Mouse (Mus musculus): ENCODE data around the gene Sesn3.
"Not testable (repeated sequence)": the region's sequence is repeated elsewhere in the genome, so short reads cannot be mapped to it uniquely, and the experiment has no call there.

The Sesn3 gene

GRCm38 (mm10) chr9:14274986-14275720 is at the start of gene Sesn3:
Gene Sesn3 (plus strand): TSS chr9:14275067.
- peak; percentile 50 for DNase-seq (ENCODE audit: low read depth, low spot score)

GRCm38 (mm10) chr9:14227086-14227485 is 47.8 kb upstream of the Sesn3 start:
- DNase-seq (ENCODE audit: low read depth, low spot score) = not testable (repeated sequence)

- no peak for DNase-seq (ENCODE audit: low read depth, low spot score)
Measured at GRCm38 (mm10) chr9:14233702-14234373, 41.0 kb upstream of the Sesn3 start.

- DNase-seq (ENCODE audit: low read depth, low spot score) = no peak
Measured at GRCm38 (mm10) chr9:14235286-14235685, 39.6 kb upstream of the Sesn3 start.

GRCm38 (mm10) chr9:14241003-14241402 is 33.9 kb upstream of the Sesn3 start:
- DNase-seq (ENCODE audit: low read depth, low spot score) = not testable (repeated sequence)

- no peak for DNase-seq (ENCODE audit: low read depth, low spot score)
Measured at GRCm38 (mm10) chr9:14242308-14242707, 32.6 kb upstream of the Sesn3 start.

GRCm38 (mm10) chr9:14244528-14244927 is 30.3 kb upstream of the Sesn3 start:
- no peak for DNase-seq (ENCODE audit: low read depth, low spot score)

- DNase-seq (ENCODE audit: low read depth, low spot score) = no peak
Measured at GRCm38 (mm10) chr9:14245013-14245586, 29.8 kb upstream of the Sesn3 start.

GRCm38 (mm10) chr9:14246016-14246799 is 28.7 kb upstream of the Sesn3 start:
- peak; percentile 27 for DNase-seq (ENCODE audit: low read depth, low spot score)

GRCm38 (mm10) chr9:14247480-14248208 is 27.2 kb upstream of the Sesn3 start:
- DNase-seq (ENCODE audit: low read depth, low spot score) = no peak

- no peak for DNase-seq (ENCODE audit: low read depth, low spot score)
Measured at GRCm38 (mm10) chr9:14248209-14248596, 26.7 kb upstream of the Sesn3 start.

GRCm38 (mm10) chr9:14261150-14261549 is 13.7 kb upstream of the Sesn3 start:
- DNase-seq (ENCODE audit: low read depth, low spot score) = no peak

GRCm38 (mm10) chr9:14262568-14262972 is 12.3 kb upstream of the Sesn3 start:
- DNase-seq (ENCODE audit: low read depth, low spot score) = no peak

- no peak for DNase-seq (ENCODE audit: low read depth, low spot score)
Measured at GRCm38 (mm10) chr9:14266470-14266869, 8.4 kb upstream of the Sesn3 start.

GRCm38 (mm10) chr9:14268578-14268977 is 6.3 kb upstream of the Sesn3 start:
- no peak for DNase-seq (ENCODE audit: low read depth, low spot score)

GRCm38 (mm10) chr9:14272921-14273320 is 1.9 kb upstream of the Sesn3 start:
- DNase-seq (ENCODE audit: low read depth, low spot score) = no peak

- no peak for DNase-seq (ENCODE audit: low read depth, low spot score)
Measured at GRCm38 (mm10) chr9:14274586-14274985, 281 bp upstream of the Sesn3 start.

- DNase-seq (ENCODE audit: low read depth, low spot score) = peak; percentile 97
Measured at GRCm38 (mm10) chr9:14275792-14276480, 1.1 kb downstream of the Sesn3 start.

GRCm38 (mm10) chr9:14276481-14277287 is 1.8 kb downstream of the Sesn3 start:
- DNase-seq (ENCODE audit: low read depth, low spot score) = peak; percentile 14
